Mouse (Mus musculus) bone marrow, adult 2 months (tissue): ENCODE data around the gene Nr4a2. TPM values are rescaled to one million over a fixed set of nuclear protein-coding genes. Genes with fewer than 3 reads are reported as not detected.
A peak's percentile ranks its signal among the peaks of the same experiment; 100 is the strongest.

Source experiments
- H3K27ac ChIP-seq: fragments of 200-500 bp; 2 replicates; pipeline ENCODE4 v1.5.1; 2012; ENCODE audit warnings: low read depth, mild to moderate bottlenecking, control low read depth, inconsistent platforms, low read length; ENCODE audit not compliant: control insufficient read depth, poor library complexity, insufficient read depth
- H3K4me1 ChIP-seq: fragments of 200-500 bp; 2 replicates; pipeline ENCODE4 v1.6.1; 2011; ENCODE audit warnings: low read length; ENCODE audit not compliant: control insufficient read depth, insufficient read depth
- H3K4me3 ChIP-seq: fragments of 200-500 bp; replicated peaks from 2 replicates; pipeline ENCODE3; 2011; ENCODE audit warnings: mild to moderate bottlenecking, low read depth, low read length, control low read depth; ENCODE audit not compliant: control insufficient read depth
- CTCF ChIP-seq: fragments of 200-500 bp; IDR thresholded peaks from 2 replicates; pipeline ENCODE4 v1.5.1; 2011; ENCODE audit warnings: low read length, control low read depth; ENCODE audit not compliant: control insufficient read depth, insufficient read depth
- POLR2A ChIP-seq: fragments of 200-500 bp; IDR thresholded peaks from 2 replicates; pipeline ENCODE4 v1.6.1; 2011; ENCODE audit warnings: low read depth, mild to moderate bottlenecking, control low read depth, low read length, borderline replicate concordance; ENCODE audit not compliant: control insufficient read depth
- WGBS: fragments of 180-500 bp; shearing (Covaris S2); methylation state at CpG from one replicate; pipeline ENCODE4 v1.1.7; 2018; 5-methylcytosine and 5-hydroxymethylcytosine counted together
- polyA plus RNA-seq: library from polyadenylated mRNA; stranded (reverse); fragments of >200 nt; gene quantifications from 2 replicates; pipeline ENCODE4 v1.2.4, GENCODE M21; 2011; ENCODE audit warnings: low replicate concordance; ENCODE audit not compliant: missing spikeins, insufficient read depth, insufficient read length

Nr4a2 gene
- polyA plus RNA-seq, 1 experiment = 3.8 TPM

DNA sequence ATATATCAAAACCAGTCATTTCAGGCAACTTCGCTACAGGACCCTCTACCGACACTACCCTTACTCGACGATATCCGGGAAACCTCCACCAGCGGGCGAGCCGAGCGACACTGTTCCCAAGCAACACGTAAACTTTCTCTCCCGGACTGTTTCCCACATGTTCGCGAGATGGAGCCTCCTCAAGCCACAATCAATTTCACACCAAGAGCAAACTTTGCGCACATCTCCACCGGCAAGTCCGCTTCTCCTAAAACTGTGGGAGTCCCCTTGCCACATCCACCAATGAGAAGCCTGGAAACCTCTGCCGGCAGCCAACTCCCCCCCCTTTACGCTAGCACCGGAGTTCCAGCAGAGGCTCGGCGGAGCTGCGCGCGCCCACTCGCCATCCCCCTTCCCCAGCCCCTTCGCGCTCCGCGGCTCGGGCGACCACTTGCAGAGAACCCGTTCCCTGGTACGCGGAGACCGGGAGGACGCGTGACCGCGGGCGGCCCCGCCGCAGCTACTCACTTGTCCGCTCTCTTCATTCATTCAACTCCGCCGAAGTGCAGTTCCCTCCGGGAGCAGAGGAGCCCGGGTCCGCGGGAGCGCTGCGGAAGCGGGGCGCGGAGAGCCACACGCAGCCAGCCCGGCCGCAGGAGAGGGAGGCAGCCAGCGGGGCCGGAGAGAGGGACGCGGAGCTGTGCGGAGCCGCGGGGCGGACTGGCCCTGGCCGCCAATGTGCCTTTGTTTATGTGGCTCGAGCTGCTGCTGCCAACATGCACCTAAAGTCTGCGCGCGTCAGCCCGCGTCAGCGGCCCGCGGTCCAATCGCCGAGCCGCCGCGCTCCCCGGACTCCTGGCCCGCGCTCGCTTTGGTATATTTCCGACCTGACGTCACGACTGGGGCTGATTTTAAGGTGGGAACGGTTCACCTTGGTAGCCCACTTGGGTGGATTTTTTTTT, 9.3 kb downstream of the Nr4a2 start:
- no peak overlapping the region for H3K27ac ChIP-seq
- under 1% methylated on average over 88 of the region's 88 CpGs for WGBS
- TF ChIP-seq POLR2A = no peak
- no peak for TF ChIP-seq CTCF
- H3K4me1 ChIP-seq = no peaks in the 10 kb centered on the region
- peak overlapping the region; percentile 52 for H3K4me3 ChIP-seq

DNA sequence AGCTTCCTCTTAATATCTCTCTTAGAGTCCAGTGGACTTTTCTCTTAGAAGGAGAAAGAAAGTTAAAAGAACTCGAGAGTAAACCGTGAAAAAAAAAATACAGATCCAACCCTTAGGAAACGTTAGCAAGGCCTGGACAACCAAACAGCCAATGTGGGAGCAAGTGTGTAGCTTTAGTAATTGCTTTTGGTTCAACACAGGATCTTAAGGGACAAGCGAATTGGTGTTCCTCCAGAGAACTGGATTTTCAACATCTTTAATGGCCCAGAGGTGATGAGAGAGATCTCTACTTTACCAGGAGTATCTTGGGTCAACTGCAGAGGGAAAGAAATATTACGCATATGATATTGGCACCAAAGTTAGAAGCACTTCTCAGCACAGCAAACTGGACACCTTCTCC, 10.4 kb downstream of the Nr4a2 start:
- H3K4me1 ChIP-seq = no peaks in the 10 kb centered on the region
- TF ChIP-seq CTCF = no peak
- no peak for TF ChIP-seq POLR2A
- H3K4me3 ChIP-seq = no peak overlapping the region
- H3K27ac ChIP-seq = no peak overlapping the region
- WGBS = 65% methylated on average over 5 of the region's 5 CpGs

DNA sequence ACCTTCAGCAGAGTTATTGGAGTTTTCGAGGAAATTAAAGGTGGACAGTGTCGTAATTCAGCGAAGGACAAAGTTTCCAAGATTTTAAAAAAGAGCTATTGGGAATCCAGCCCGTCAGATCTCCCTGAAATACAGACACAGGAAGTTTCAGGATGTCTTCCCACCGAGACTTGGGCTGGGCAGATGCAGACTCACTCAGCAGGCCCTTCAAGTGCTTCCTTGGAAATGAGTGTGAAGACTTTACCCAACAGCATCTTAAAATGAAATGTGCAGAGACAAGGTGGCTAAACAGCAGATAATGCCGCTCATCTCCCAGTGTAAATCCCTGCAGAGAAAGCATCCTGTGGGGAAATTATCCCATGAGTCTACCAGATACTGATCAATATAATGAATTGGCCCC, 10.9 kb downstream of the Nr4a2 start:
- 63% methylated on average over 6 of the region's 6 CpGs for WGBS
- Histone ChIP-seq H3K4me1 (no peaks in the 10 kb centered on the region), H3K4me3 (no peak overlapping the region), H3K27ac (no peak overlapping the region)
- TF ChIP-seq POLR2A (no peak), CTCF (no peak)

DNA sequence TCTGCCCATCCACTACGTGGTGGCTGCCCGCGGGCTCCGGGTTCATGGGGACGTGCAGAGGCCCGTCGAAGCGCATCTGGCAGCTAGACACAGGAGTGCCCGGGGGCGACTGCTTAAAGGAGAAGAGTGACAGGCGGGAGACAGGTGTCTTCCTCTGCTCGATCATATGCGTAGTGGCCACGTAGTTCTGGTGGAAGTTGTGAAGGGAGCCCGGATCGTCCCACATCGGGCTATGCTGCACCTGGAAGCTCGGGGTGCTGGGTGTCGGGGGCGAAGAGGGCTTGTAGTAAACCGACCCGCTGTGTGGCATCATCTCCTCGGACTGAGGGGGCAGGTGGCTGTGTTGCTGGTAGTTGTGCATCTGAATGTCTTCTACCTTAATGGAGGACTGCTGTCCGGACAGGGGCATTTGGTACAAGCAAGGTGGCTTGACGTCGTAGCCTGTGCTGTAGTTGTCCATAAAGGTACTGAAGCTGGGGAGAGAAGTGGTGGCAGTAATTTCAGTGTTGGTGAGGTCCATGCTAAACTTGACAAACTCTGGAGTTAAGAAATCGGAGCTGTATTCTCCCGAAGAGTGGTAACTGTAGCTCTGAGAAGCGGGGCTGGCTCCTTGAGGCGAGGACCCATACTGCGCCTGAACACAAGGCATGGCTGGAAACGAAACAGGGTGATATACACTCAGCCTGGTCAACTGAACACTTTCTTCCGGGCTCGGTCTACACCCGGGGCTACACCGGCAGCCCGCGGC, 11.8 kb downstream of the Nr4a2 start:
- H3K4me3 ChIP-seq = no peak overlapping the region
- no peaks in the 10 kb centered on the region for H3K4me1 ChIP-seq
- WGBS = 14% methylated on average over 38 of the region's 38 CpGs

DNA sequence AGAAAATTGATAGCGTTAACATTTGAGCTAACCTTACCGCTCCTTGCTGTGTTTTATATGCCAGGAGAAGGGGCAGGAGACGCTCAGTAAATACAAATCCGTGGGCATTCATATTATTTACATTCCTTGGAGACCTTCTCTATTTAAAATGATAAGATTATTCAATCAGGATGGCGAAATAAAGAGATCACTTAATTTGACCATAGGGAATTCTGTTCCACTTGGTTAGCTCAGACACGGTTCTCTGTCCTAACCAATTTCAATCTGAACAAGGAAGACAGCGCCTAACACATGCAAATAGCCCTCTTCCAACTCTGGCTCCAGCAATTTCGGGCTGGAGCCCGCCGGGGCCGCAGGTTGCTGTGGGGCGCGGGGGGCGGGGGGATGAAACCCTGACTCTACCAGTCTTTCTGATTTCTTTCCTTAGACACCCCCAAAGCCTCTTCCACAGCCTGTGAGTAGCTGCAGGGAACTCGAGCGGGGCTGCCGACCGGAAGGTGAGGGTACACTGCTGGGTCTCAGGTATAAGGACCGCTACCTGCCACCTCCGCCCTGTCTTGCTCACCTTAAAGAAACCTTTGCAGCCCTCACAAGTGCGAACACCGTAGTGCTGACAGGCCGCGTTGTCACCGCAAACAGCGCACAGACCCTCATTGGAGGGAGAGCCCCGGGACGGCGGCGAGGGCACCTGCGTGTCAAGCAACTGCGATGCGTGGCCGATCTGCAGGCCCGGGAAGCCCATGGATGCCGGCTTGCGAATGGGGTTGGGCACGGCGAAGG, 12.6 kb downstream of the Nr4a2 start:
- TF ChIP-seq CTCF (no peak), POLR2A (no peak)
- Histone ChIP-seq H3K4me3 (no peak overlapping the region), H3K4me1 (no peaks in the 10 kb centered on the region), H3K27ac (no peak overlapping the region)
- WGBS = 12% methylated on average over 39 of the region's 39 CpGs

More for the DNA sequence above, 11.8 kb downstream of the Nr4a2 start:
- H3K27ac ChIP-seq = no peak overlapping the region
- no peak for TF ChIP-seq CTCF
- no peak for TF ChIP-seq POLR2A

DNA sequence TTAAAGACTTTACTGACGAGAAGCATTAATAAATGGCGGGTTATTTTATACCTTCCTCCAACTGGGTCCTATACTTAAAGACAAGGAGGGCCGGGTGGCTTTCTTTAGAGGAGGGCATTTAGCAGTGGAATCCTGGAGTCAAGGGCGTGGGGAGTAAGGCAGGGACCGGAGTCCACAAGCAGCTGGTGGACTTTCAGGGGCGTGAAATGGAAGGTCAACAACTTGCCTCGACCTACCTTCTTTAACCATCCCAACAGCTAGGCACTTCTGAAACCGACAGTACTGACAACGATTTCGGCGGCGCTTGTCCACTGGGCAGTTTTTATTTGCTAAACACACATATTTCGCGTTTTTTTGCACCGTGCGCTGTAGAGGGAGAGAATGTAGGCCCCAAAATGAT, 13.4 kb downstream of the Nr4a2 start:
- no peaks in the 10 kb centered on the region for H3K4me1 ChIP-seq
- H3K4me3 ChIP-seq = no peak overlapping the region
- 15% methylated on average over 16 of the region's 16 CpGs for WGBS
- TF ChIP-seq POLR2A (no peak), CTCF (no peak)
- no peak overlapping the region for H3K27ac ChIP-seq

DNA sequence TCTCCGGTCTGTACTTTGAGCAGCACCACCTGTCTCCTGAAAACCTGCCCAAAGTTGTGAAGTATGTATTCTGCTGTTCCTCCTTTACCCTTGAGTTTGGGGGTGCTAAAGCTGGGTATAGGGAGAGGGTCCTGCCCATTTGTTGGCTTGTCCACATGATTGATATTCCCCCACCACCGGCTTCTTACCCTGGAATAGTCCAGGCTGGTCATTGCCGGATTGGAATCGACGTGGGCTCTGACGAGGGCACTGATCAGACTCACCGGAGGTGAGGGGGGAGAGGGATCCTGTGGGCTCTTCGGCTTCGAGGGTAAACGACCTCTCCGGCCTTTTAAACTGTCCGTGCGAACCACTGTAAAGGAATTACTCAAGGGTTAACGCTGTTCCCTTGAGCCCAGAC, 13.9 kb downstream of the Nr4a2 start:
- H3K27ac ChIP-seq = no peak overlapping the region
- no peaks in the 10 kb centered on the region for H3K4me1 ChIP-seq
- TF ChIP-seq POLR2A = no peak
- TF ChIP-seq CTCF = no peak
- H3K4me3 ChIP-seq = no peak overlapping the region
- WGBS = 11% methylated on average over 14 of the region's 14 CpGs

DNA sequence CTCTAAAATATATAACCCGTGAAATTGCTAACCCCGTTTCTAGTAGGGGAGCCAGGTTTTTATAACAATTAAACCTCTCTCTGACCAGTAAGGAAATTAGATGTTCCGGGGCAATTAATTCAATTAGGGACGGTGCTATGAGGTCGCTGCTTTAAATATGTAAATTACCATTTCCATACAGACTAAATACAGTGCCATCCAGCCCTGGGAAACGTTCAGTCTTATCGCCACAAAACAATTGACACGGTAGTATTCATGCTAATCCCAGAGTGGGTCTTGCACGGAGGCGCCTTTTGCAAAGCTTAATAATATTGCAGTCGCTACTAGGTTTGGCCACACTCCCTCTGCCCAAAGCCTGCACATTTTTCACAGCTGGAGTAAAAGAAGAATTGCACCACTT, 14.5 kb downstream of the Nr4a2 start:
- Histone ChIP-seq H3K27ac (no peak overlapping the region), H3K4me1 (no peaks in the 10 kb centered on the region), H3K4me3 (no peak overlapping the region)
- TF ChIP-seq POLR2A (no peak), CTCF (no peak)
- 15% methylated on average over 11 of the region's 11 CpGs for WGBS
